Mouse (Mus musculus) liver, adult 2 months (tissue): ENCODE results near the gene Gtpbp3.

ENCODE experiments used
- CTCF ChIP-seq: fragments of 200-500 bp; IDR thresholded peaks from 2 replicates; pipeline ENCODE4 v1.5.1; 2011; ENCODE audit warnings: low read depth, low read length, control low read depth
- POLR2A ChIP-seq: fragments of 200-500 bp; IDR thresholded peaks from 2 replicates; pipeline ENCODE4 v1.6.1; 2011; ENCODE audit warnings: low read length, control low read depth; ENCODE audit not compliant: insufficient read depth; ENCODE audit errors: extremely low read depth

DNA sequence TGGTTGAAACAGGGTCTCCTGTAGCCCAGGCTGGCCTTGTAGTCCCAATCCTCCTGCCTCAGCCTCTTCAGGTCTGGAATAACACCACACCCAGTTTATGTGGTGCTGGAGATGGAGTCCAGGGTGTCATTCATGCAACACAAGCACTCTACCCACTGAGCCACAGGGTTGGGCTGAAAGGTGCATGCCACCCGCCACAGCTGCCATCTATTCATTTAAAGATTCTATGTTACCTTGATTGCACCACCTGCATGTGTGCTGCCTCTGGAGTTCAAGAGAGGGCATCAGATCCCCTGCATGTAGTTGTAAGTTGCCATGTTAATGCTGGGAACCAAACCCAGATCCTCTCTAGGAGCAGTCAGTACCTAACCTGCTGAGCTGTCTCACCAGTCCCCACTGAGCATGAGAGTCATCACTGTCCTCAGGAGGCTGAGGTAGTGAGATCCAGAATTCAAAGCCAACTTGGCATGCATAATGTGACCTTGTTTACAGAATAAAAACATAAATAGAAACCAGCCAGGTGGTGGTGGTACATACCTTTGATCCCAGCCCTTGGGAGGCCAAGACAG lies 9.3 kb downstream of the Gtpbp3 start:
- no peak for TF ChIP-seq POLR2A
- no peak for TF ChIP-seq CTCF
